Mouse (Mus musculus): ENCODE data around the gene Bpifb3. TPM values are rescaled to one million over a fixed set of nuclear protein-coding genes. Genes with fewer than 3 reads are reported as not detected.

Gene Bpifb3
- polyA plus RNA-seq, 1 experiment from 2014 or later: not detected

GRCm38 (mm10) chr2:153937843-153938242 is 19.8 kb downstream of the Bpifb3 start, which contains the start of gene Bpifb4:
TSS of gene Bpifb4 (plus strand) at chr2:153938212.
- H3K36me3 ChIP-seq (replicated peaks): no peaks in the 10 kb centered on the region
- H3K9me3 ChIP-seq: no peaks in the 10 kb centered on the region
- no peaks in the 10 kb centered on the region for H3K4me1 ChIP-seq
- H3K27ac ChIP-seq (replicated peaks): no peak within 1 kb of the TSS
- 84% methylated on average over 5 of the region's 5 CpGs for WGBS
- no peak for DNase-seq (ENCODE audit: low spot score)
- no peaks in the 10 kb centered on the region for H3K27me3 ChIP-seq (replicated peaks; ENCODE audit: low read depth, poor library complexity, severe bottlenecking)
- H3K4me3 ChIP-seq: no peak within 1 kb of the TSS

- no peaks in the 10 kb centered on the region for H3K27me3 ChIP-seq (replicated peaks; ENCODE audit: low read depth, poor library complexity, severe bottlenecking)
- H3K36me3 ChIP-seq (replicated peaks): no peaks in the 10 kb centered on the region
- no peaks in the 10 kb centered on the region for H3K9me3 ChIP-seq
- H3K4me1 ChIP-seq: no peaks in the 10 kb centered on the region
- DNase-seq (ENCODE audit: low spot score): peak; percentile 67
- no peak overlapping the region for H3K27ac ChIP-seq (replicated peaks)
- no peak overlapping the region for H3K4me3 ChIP-seq
- 37% methylated on average over 3 of the region's 3 CpGs for WGBS
These were observed 25.5 kb downstream of the Bpifb3 start for GRCm38 (mm10) chr2:153943537-153943936.

GRCm38 (mm10) chr2:153944567-153944966 is 26.5 kb downstream of the Bpifb3 start:
- WGBS: 87% methylated on average over 8 of the region's 8 CpGs
- DNase-seq (ENCODE audit: low spot score): no peak
- no peaks in the 10 kb centered on the region for H3K9me3 ChIP-seq
- no peak overlapping the region for H3K27ac ChIP-seq (replicated peaks)
- no peaks in the 10 kb centered on the region for H3K4me1 ChIP-seq
- no peaks in the 10 kb centered on the region for H3K36me3 ChIP-seq (replicated peaks)
- no peaks in the 10 kb centered on the region for H3K27me3 ChIP-seq (replicated peaks; ENCODE audit: low read depth, poor library complexity, severe bottlenecking)
- H3K4me3 ChIP-seq: no peak overlapping the region

GRCm38 (mm10) chr2:153952897-153953296 is 34.9 kb downstream of the Bpifb3 start:
- Histone ChIP-seq H3K9me3 (no peaks in the 10 kb centered on the region), H3K36me3 (replicated peaks) (no peaks in the 10 kb centered on the region), H3K4me1 (peaks cover 5% of the 10 kb centered on the region), H3K27ac (replicated peaks) (no peak overlapping the region), H3K27me3 (replicated peaks; ENCODE audit: low read depth, poor library complexity, severe bottlenecking) (no peaks in the 10 kb centered on the region), H3K4me3 (no peak overlapping the region)
- 31% methylated on average over 6 of the region's 6 CpGs for WGBS
- DNase-seq (ENCODE audit: low spot score): peak; percentile 68

GRCm38 (mm10) chr2:153953836-153954235 is 35.8 kb downstream of the Bpifb3 start:
- Histone ChIP-seq H3K4me3 (peak overlapping the region; percentile 29), H3K4me1 (peaks cover 5% of the 10 kb centered on the region), H3K27ac (replicated peaks) (no peak overlapping the region), H3K36me3 (replicated peaks) (no peaks in the 10 kb centered on the region), H3K27me3 (replicated peaks; ENCODE audit: low read depth, poor library complexity, severe bottlenecking) (no peaks in the 10 kb centered on the region), H3K9me3 (no peaks in the 10 kb centered on the region)
- peak; percentile 77 for DNase-seq (ENCODE audit: low spot score)
- 6% methylated on average over 6 of the region's 6 CpGs for WGBS

GRCm38 (mm10) chr2:153962821-153963331 is 44.8 kb downstream of the Bpifb3 start:
- no peaks in the 10 kb centered on the region for H3K36me3 ChIP-seq (replicated peaks)
- H3K4me3 ChIP-seq: no peak overlapping the region
- 77% methylated on average over 4 of the region's 4 CpGs for WGBS
- no peaks in the 10 kb centered on the region for H3K4me1 ChIP-seq
- H3K27ac ChIP-seq (replicated peaks): no peak overlapping the region
- H3K9me3 ChIP-seq: no peaks in the 10 kb centered on the region
- no peaks in the 10 kb centered on the region for H3K27me3 ChIP-seq (replicated peaks; ENCODE audit: low read depth, poor library complexity, severe bottlenecking)
- DNase-seq (ENCODE audit: low spot score): no peak

GRCm38 (mm10) chr2:153963334-153963733 is 45.3 kb downstream of the Bpifb3 start:
- no peak overlapping the region for H3K27ac ChIP-seq (replicated peaks)
- DNase-seq (ENCODE audit: low spot score): no peak
- no peaks in the 10 kb centered on the region for H3K9me3 ChIP-seq
- H3K4me3 ChIP-seq: no peak overlapping the region
- H3K36me3 ChIP-seq (replicated peaks): no peaks in the 10 kb centered on the region
- H3K4me1 ChIP-seq: no peaks in the 10 kb centered on the region
- no peaks in the 10 kb centered on the region for H3K27me3 ChIP-seq (replicated peaks; ENCODE audit: low read depth, poor library complexity, severe bottlenecking)
- WGBS: 93% methylated on average over 1 of the region's 1 CpGs

GRCm38 (mm10) chr2:153970221-153970620 is 52.2 kb downstream of the Bpifb3 start:
- peak; percentile 17 for DNase-seq (ENCODE audit: low spot score)
- no peaks in the 10 kb centered on the region for H3K4me1 ChIP-seq
- H3K36me3 ChIP-seq (replicated peaks): no peaks in the 10 kb centered on the region

GRCm38 (mm10) chr2:153974582-153974981 is 56.6 kb downstream of the Bpifb3 start, which contains the start of gene Bpifa6:
TSS of gene Bpifa6 (plus strand) at chr2:153974945.
- Histone ChIP-seq H3K4me1 (no peaks in the 10 kb centered on the region), H3K9me3 (no peaks in the 10 kb centered on the region), H3K27ac (replicated peaks) (no peak within 1 kb of the TSS), H3K27me3 (replicated peaks; ENCODE audit: low read depth, poor library complexity, severe bottlenecking) (no peaks in the 10 kb centered on the region), H3K36me3 (replicated peaks) (no peaks in the 10 kb centered on the region), H3K4me3 (no peak within 1 kb of the TSS)
- no peak for DNase-seq (ENCODE audit: low spot score)
- WGBS: 63% methylated on average over 5 of the region's 5 CpGs

More at GRCm38 (mm10) chr2:153970221-153970620, 52.2 kb downstream of the Bpifb3 start:
- Histone ChIP-seq H3K9me3 (no peaks in the 10 kb centered on the region), H3K4me3 (no peak overlapping the region), H3K27me3 (replicated peaks; ENCODE audit: low read depth, poor library complexity, severe bottlenecking) (no peaks in the 10 kb centered on the region), H3K27ac (replicated peaks) (no peak overlapping the region)
- WGBS: 63% methylated on average over 5 of the region's 5 CpGs

Other genes starting within 250 kb of the Bpifb3 start
- gene Dnmt3c, start 221.6 kb upstream of the Bpifb3 start, polyA plus RNA-seq (2016; fragmentation: Nextera tagmentation; extraction: Ambion mirVana): not detected in 2 replicates
- gene Mapre1, start 177.0 kb upstream of the Bpifb3 start, polyA plus RNA-seq (2016; fragmentation: Nextera tagmentation; extraction: Ambion mirVana): 306 and 312 TPM in 2 replicates
- gene Efcab8, start 138.3 kb upstream of the Bpifb3 start, polyA plus RNA-seq (2016; fragmentation: Nextera tagmentation; extraction: Ambion mirVana): 0.14 TPM in 1 of 2 replicates, not detected in the other
- not detected in 2 replicates for gene Sun5, start 47.1 kb upstream of the Bpifb3 start, polyA plus RNA-seq (2016; fragmentation: Nextera tagmentation; extraction: Ambion mirVana)
- gene Bpifb2, start 43.2 kb upstream of the Bpifb3 start, polyA plus RNA-seq (2016; fragmentation: Nextera tagmentation; extraction: Ambion mirVana): not detected in 2 replicates
- not detected in 2 replicates for gene Bpifb6, start 17.8 kb upstream of the Bpifb3 start, polyA plus RNA-seq (2016; fragmentation: Nextera tagmentation; extraction: Ambion mirVana)
- 0.10 and 0.16 TPM in 2 replicates for gene Bpifb4, start 20.0 kb downstream of the Bpifb3 start, polyA plus RNA-seq (2016; fragmentation: Nextera tagmentation; extraction: Ambion mirVana)
- gene Bpifa6, start 56.7 kb downstream of the Bpifb3 start, polyA plus RNA-seq (2016; fragmentation: Nextera tagmentation; extraction: Ambion mirVana): not detected in 2 replicates
- gene Bpifa2, start 90.0 kb downstream of the Bpifb3 start, polyA plus RNA-seq (2016; fragmentation: Nextera tagmentation; extraction: Ambion mirVana): not detected in 2 replicates
- not detected in 2 replicates for gene Bpifa3, start 212.1 kb downstream of the Bpifb3 start, polyA plus RNA-seq (2016; fragmentation: Nextera tagmentation; extraction: Ambion mirVana)
- gene Bpifa1, start 224.7 kb downstream of the Bpifb3 start, polyA plus RNA-seq (2016; fragmentation: Nextera tagmentation; extraction: Ambion mirVana): not detected in 2 replicates
- not detected in 2 replicates for gene Bpifa5, start 244.4 kb downstream of the Bpifb3 start, polyA plus RNA-seq (2016; fragmentation: Nextera tagmentation; extraction: Ambion mirVana)

All from embryonic facial prominence, embryonic 10.5 days (tissue).